Mouse (Mus musculus): Measurements from ENCODE around the gene Mrpl12.

GRCm38 (mm10) chr11:120519738-120520137 lies 35.3 kb downstream of the Mrpl12 start:
- TF ChIP-seq CTCF (IDR thresholded peaks at IDR 0.05; ENCODE audit: low read depth) = no peak
- no peak for TF ChIP-seq EP300 (IDR thresholded peaks at IDR 0.05; ENCODE audit: low read depth)

Measured in heart, postnatal 0 days (tissue).